Mouse (Mus musculus): ENCODE measurements around the gene Lrmda.

The Lrmda gene

GRCm38 (mm10) chr14:22666437-22666836, 646.9 kb downstream of the Lrmda start:
- in situ Hi-C loops (cut with MboI; ENCODE audit: low pct_unique_long_range_greater_than_20kb in 1 of 2, low sequenced_read_pairs in 2 of 2, unreplicated experiment in 1 of 2), result no loop called here

DNA sequence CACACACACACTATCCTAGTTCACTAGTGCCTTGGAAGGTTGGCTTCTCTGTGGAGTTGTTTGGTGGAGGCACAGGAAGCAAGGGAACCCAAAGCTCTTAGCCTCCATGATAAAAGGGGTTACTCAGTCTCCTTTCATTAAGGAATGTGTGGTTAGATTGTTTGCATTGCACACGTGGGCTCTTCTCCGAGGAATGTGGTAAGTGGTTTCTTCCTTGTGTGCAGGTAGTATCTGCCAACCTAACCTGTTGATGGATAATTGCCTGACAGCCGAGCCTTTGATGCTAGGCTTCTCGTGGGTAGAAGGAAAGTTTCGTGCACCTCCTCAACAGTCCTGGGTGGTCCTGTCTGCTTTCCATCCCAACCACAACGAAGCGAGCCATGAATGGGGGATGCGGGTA, 648.8 kb downstream of the Lrmda start:
- in situ Hi-C loops (cut with MboI; ENCODE audit: low pct_unique_long_range_greater_than_20kb in 1 of 2, low sequenced_read_pairs in 2 of 2, unreplicated experiment in 1 of 2), result no loop called here

DNA sequence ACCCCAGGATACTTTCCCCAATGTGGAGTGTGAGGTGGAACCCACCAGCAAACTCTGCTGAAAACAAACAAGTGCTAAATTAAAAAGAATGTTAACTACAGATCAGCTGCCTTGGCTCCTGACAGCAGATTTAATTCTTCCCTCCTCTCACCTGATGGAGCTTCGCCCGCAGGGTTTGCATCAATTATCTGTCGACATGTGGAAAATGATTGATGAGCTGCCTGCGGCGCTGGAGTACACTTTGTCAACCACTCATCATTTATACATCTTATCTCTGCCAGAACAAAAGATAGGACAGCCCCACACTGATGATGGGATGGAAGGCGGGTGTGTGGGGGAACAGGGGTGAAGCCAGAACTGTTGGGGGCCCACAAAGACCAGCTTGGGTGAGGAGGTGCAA, 649.2 kb downstream of the Lrmda start:
- in situ Hi-C loops (cut with MboI; ENCODE audit: low pct_unique_long_range_greater_than_20kb in 1 of 2, low sequenced_read_pairs in 2 of 2, unreplicated experiment in 1 of 2), result no loop called here

DNA sequence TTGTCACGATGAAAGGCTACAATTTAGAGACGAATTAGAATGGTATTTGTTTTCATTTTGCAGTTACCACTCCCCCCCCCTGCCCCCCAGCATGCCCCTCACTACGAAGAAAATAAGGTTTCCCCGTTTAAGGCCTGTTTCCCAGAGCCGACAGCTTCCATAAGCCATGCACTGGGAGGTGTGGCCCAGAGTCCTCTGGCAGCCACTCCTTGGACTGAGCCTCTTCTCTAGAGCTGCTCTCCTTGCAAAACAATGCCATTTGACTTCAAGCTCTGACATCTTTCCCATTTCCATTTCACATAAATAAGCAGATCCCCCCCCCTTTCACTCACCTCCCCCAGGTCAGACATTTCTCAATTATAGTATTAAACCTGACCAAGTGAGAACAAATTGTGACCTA, 654.1 kb downstream of the Lrmda start:
- in situ Hi-C loops (cut with MboI; ENCODE audit: low pct_unique_long_range_greater_than_20kb in 1 of 2, low sequenced_read_pairs in 2 of 2, unreplicated experiment in 1 of 2), result no loop called here

GRCm38 (mm10) chr14:22679008-22679704, 659.6 kb downstream of the Lrmda start:
- in situ Hi-C loops (cut with MboI; ENCODE audit: low pct_unique_long_range_greater_than_20kb in 1 of 2, low sequenced_read_pairs in 2 of 2, unreplicated experiment in 1 of 2), result no loop called here

- in situ Hi-C loops (cut with MboI; ENCODE audit: low pct_unique_long_range_greater_than_20kb in 1 of 2, low sequenced_read_pairs in 2 of 2, unreplicated experiment in 1 of 2), result no loop called here
Observed at GRCm38 (mm10) chr14:22679705-22680643, 660.5 kb downstream of the Lrmda start.

GRCm38 (mm10) chr14:22686886-22687285, 667.4 kb downstream of the Lrmda start:
- in situ Hi-C loops (cut with MboI; ENCODE audit: low pct_unique_long_range_greater_than_20kb in 1 of 2, low sequenced_read_pairs in 2 of 2, unreplicated experiment in 1 of 2), result no loop called here

DNA sequence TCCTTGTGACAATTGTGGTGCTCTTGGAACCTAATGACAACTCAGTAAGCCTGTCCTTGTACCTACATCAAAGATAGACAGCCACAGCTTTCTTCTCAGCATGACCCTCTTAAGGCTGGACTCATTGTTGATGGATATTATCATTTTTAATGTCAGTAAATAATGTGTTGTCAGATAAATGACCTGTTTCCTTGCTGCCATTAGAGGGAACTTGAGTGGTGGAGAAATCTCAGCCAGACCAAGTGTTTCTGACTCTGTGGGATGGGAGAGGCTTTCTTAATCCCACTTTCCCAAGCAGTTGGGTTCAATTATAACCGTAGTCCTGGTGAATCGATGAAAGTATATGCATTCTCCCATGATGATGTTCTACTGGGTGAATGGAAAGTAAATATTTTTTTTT, 668.9 kb downstream of the Lrmda start:
- in situ Hi-C loops (cut with MboI; ENCODE audit: low pct_unique_long_range_greater_than_20kb in 1 of 2, low sequenced_read_pairs in 2 of 2, unreplicated experiment in 1 of 2), result no loop called here

- in situ Hi-C loops (cut with MboI; ENCODE audit: low pct_unique_long_range_greater_than_20kb in 1 of 2, low sequenced_read_pairs in 2 of 2, unreplicated experiment in 1 of 2), result no loop called here
Observed at GRCm38 (mm10) chr14:22695448-22695847, 675.9 kb downstream of the Lrmda start.

GRCm38 (mm10) chr14:22695931-22696365, 676.4 kb downstream of the Lrmda start:
- in situ Hi-C loops (cut with MboI; ENCODE audit: low pct_unique_long_range_greater_than_20kb in 1 of 2, low sequenced_read_pairs in 2 of 2, unreplicated experiment in 1 of 2), result no loop called here

DNA sequence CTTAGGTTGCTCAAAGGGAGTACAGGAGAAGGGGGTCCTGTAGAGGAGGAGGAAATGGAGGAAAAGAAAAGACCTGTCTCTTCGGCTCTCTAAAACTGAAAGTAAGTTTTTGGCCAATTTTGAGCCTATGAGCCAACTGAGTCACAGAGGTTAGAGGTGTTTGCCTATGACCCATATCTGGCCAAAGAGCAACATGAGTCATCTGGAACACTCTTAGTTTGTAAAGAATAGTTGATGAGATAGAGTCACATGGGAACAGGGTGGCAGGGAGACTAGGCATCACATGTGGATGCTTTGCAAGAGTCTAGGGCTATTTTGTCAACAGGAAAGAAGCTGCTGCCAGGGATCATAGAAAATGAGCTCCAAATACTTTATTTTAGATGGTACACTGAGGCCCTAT, 680.7 kb downstream of the Lrmda start:
- in situ Hi-C loops (cut with MboI; ENCODE audit: low pct_unique_long_range_greater_than_20kb in 1 of 2, low sequenced_read_pairs in 2 of 2, unreplicated experiment in 1 of 2), result no loop called here

GRCm38 (mm10) chr14:22700690-22701089, 681.2 kb downstream of the Lrmda start:
- in situ Hi-C loops (cut with MboI; ENCODE audit: low pct_unique_long_range_greater_than_20kb in 1 of 2, low sequenced_read_pairs in 2 of 2, unreplicated experiment in 1 of 2), result no loop called here

DNA sequence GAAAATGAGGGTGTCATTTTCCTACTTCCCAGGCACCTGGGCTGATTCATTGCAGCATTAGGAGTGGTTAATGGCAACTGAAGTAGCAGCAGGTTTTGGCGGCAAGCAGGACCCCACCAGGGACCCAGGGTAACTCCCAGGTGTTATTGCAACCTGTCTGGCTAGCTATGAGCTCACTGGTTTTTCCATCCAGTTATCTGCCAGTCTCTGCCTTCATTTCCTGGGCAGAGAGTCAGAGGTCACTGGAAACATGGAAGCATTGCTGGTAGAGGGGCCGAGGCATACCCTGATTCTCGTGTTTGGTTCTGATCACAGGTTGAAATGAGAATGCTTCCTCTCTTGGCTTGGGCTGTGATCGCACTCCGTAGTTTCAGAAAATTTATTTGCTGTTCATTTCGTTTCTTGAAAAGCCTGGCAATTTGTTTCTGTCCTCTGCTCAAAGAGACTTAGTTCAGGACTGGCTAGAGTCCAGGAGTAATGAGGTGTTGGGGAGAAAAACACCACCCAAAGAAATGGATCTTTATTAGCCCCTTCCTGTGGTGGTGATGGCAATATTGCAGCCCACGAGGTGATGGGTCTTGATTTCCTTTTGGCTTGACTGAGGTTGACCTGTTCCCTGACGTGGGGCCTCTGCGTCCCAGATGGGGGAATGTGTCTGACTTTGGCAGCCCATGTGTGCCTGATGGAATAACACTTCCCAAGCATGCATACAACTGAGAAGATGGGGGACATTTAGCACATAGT, 688.6 kb downstream of the Lrmda start:
- in situ Hi-C loops (cut with MboI; ENCODE audit: low pct_unique_long_range_greater_than_20kb in 1 of 2, low sequenced_read_pairs in 2 of 2, unreplicated experiment in 1 of 2), result no loop called here

GRCm38 (mm10) chr14:22710071-22710661, 690.7 kb downstream of the Lrmda start:
- in situ Hi-C loops (cut with MboI; ENCODE audit: low pct_unique_long_range_greater_than_20kb in 1 of 2, low sequenced_read_pairs in 2 of 2, unreplicated experiment in 1 of 2), result no loop called here

GRCm38 (mm10) chr14:22712388-22712787, 692.9 kb downstream of the Lrmda start:
- in situ Hi-C loops (cut with MboI; ENCODE audit: low pct_unique_long_range_greater_than_20kb in 1 of 2, low sequenced_read_pairs in 2 of 2, unreplicated experiment in 1 of 2), result no loop called here

- in situ Hi-C loops (cut with MboI; ENCODE audit: low pct_unique_long_range_greater_than_20kb in 1 of 2, low sequenced_read_pairs in 2 of 2, unreplicated experiment in 1 of 2), result no loop called here
Observed at GRCm38 (mm10) chr14:22715581-22716378, 696.3 kb downstream of the Lrmda start.

DNA sequence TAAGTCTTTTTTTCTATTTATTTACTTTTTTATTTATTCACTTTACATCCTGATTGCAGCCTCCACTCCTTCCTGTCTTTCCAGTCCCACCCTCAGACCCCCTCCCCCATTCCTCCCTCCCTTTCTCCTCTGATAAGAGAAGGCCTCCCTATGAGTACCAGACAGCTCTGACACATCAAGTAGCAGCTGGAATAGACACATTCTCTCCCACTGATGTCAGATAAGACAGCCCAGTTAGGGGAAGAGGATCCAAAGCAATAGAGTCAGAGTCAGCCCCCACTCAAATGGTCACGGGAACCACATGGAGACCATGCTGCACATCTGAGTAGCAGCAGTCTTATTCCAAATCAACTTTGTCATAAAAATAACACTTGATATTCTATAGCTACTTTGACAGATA, 700.5 kb downstream of the Lrmda start:
- in situ Hi-C loops (cut with MboI; ENCODE audit: low pct_unique_long_range_greater_than_20kb in 1 of 2, low sequenced_read_pairs in 2 of 2, unreplicated experiment in 1 of 2), result no loop called here

GRCm38 (mm10) chr14:22721845-22722244, 702.3 kb downstream of the Lrmda start:
- in situ Hi-C loops (cut with MboI; ENCODE audit: low pct_unique_long_range_greater_than_20kb in 1 of 2, low sequenced_read_pairs in 2 of 2, unreplicated experiment in 1 of 2), result no loop called here
